Mouse (Mus musculus): ENCODE measurements at regions not wholly inside any gene's neighbourhood (a gene's known extent, or its start where the extent isn't known, plus 50 kb on each side); places are given as distances from the start of the nearest gene placed in this dataset.

- 84% methylated on average over 2 of the region's 2 CpGs for WGBS
- H3K27me3 ChIP-seq = no peaks in the 10 kb centered on the region
- H3K27ac ChIP-seq = no peak overlapping the region
- H3K4me3 ChIP-seq (replicated peaks) = no peak overlapping the region
- H3K9ac ChIP-seq (replicated peaks) = no peak overlapping the region
- H3K4me1 ChIP-seq (replicated peaks) = no peaks in the 10 kb centered on the region
- ATAC-seq (ENCODE audit: insufficient number of reproducible peaks, insufficient read depth, low FRiP score, low TSS enrichment, low read depth) = no peak
- no peaks in the 10 kb centered on the region for H3K36me3 ChIP-seq
- H3K4me2 ChIP-seq = no peak overlapping the region
- H3K9me3 ChIP-seq = no peaks in the 10 kb centered on the region
Measured at GRCm38 (mm10) chr12:70614686-70615085, 161.8 kb downstream of the Tmx1 start.

- H3K4me3 ChIP-seq (replicated peaks) = no peak overlapping the region
- no peak for ATAC-seq (ENCODE audit: insufficient number of reproducible peaks, insufficient read depth, low FRiP score, low TSS enrichment, low read depth)
- no peak overlapping the region for H3K4me2 ChIP-seq
- no peaks in the 10 kb centered on the region for H3K9me3 ChIP-seq
- H3K9ac ChIP-seq (replicated peaks) = no peak overlapping the region
- H3K27me3 ChIP-seq = no peaks in the 10 kb centered on the region
- H3K36me3 ChIP-seq = no peaks in the 10 kb centered on the region
- H3K4me1 ChIP-seq (replicated peaks) = no peaks in the 10 kb centered on the region
- no peak overlapping the region for H3K27ac ChIP-seq
- WGBS = 94% methylated on average over 9 of the region's 9 CpGs
Measured at GRCm38 (mm10) chr12:70615123-70615522, 162.2 kb downstream of the Tmx1 start.

GRCm38 (mm10) chr12:70616049-70616448 is 163.2 kb downstream of the Tmx1 start:
- H3K27me3 ChIP-seq = no peaks in the 10 kb centered on the region
- H3K4me3 ChIP-seq (replicated peaks) = no peak overlapping the region
- no peak overlapping the region for H3K4me2 ChIP-seq
- no peak for ATAC-seq (ENCODE audit: insufficient number of reproducible peaks, insufficient read depth, low FRiP score, low TSS enrichment, low read depth)
- no peaks in the 10 kb centered on the region for H3K9me3 ChIP-seq
- no peaks in the 10 kb centered on the region for H3K36me3 ChIP-seq
- no peak overlapping the region for H3K9ac ChIP-seq (replicated peaks)
- no peak overlapping the region for H3K27ac ChIP-seq
- H3K4me1 ChIP-seq (replicated peaks) = no peaks in the 10 kb centered on the region
- WGBS = 85% methylated on average over 4 of the region's 4 CpGs

GRCm38 (mm10) chr12:70616487-70616886 is 163.6 kb downstream of the Tmx1 start:
- Histone ChIP-seq H3K9me3 (no peaks in the 10 kb centered on the region), H3K27me3 (no peaks in the 10 kb centered on the region), H3K4me3 (replicated peaks) (no peak overlapping the region), H3K36me3 (no peaks in the 10 kb centered on the region), H3K4me1 (replicated peaks) (no peaks in the 10 kb centered on the region), H3K4me2 (no peak overlapping the region), H3K9ac (replicated peaks) (no peak overlapping the region), H3K27ac (no peak overlapping the region)
- WGBS = 46% methylated on average over 4 of the region's 4 CpGs
- ATAC-seq (ENCODE audit: insufficient number of reproducible peaks, insufficient read depth, low FRiP score, low TSS enrichment, low read depth) = no peak

- Histone ChIP-seq H3K9ac (replicated peaks) (no peak overlapping the region), H3K36me3 (no peaks in the 10 kb centered on the region), H3K27ac (no peak overlapping the region), H3K4me2 (no peak overlapping the region), H3K9me3 (no peaks in the 10 kb centered on the region), H3K4me3 (replicated peaks) (no peak overlapping the region), H3K4me1 (replicated peaks) (0 out of 2 replicates have a peak, but pooled peaks cover 2% of the 10 kb centered on the region), H3K27me3 (no peaks in the 10 kb centered on the region)
- 81% methylated on average over 1 of the region's 1 CpGs for WGBS
- no peak for ATAC-seq (ENCODE audit: insufficient number of reproducible peaks, insufficient read depth, low FRiP score, low TSS enrichment, low read depth)
Measured at GRCm38 (mm10) chr12:70617024-70617423, 164.1 kb downstream of the Tmx1 start.

GRCm38 (mm10) chr12:70617979-70618378 is 165.1 kb downstream of the Tmx1 start:
- Histone ChIP-seq H3K27ac (no peak overlapping the region), H3K4me1 (replicated peaks) (peaks cover 11% of the 10 kb centered on the region), H3K4me2 (no peak overlapping the region), H3K36me3 (no peaks in the 10 kb centered on the region), H3K4me3 (replicated peaks) (no peak overlapping the region), H3K9ac (replicated peaks) (no peak overlapping the region), H3K9me3 (no peaks in the 10 kb centered on the region), H3K27me3 (no peaks in the 10 kb centered on the region)
- ATAC-seq (ENCODE audit: insufficient number of reproducible peaks, insufficient read depth, low FRiP score, low TSS enrichment, low read depth) = no peak
- WGBS = 89% methylated on average over 3 of the region's 3 CpGs

- H3K9me3 ChIP-seq = no peaks in the 10 kb centered on the region
- peaks cover 16% of the 10 kb centered on the region for H3K4me1 ChIP-seq (replicated peaks)
- WGBS = 92% methylated on average over 2 of the region's 2 CpGs
- H3K9ac ChIP-seq (replicated peaks) = no peak overlapping the region
- H3K27me3 ChIP-seq = no peaks in the 10 kb centered on the region
- H3K27ac ChIP-seq = no peak overlapping the region
- H3K36me3 ChIP-seq = no peaks in the 10 kb centered on the region
- H3K4me2 ChIP-seq = no peak overlapping the region
- no peak overlapping the region for H3K4me3 ChIP-seq (replicated peaks)
- ATAC-seq (ENCODE audit: insufficient number of reproducible peaks, insufficient read depth, low FRiP score, low TSS enrichment, low read depth) = no peak
Measured at GRCm38 (mm10) chr12:70619436-70619835, 166.5 kb downstream of the Tmx1 start.

- ATAC-seq (ENCODE audit: insufficient number of reproducible peaks, insufficient read depth, low FRiP score, low TSS enrichment, low read depth) = no peak
Measured at GRCm38 (mm10) chr12:70622019-70622418, 169.1 kb downstream of the Tmx1 start.

GRCm38 (mm10) chr12:70624298-70624980 is 171.5 kb downstream of the Tmx1 start:
- no peak overlapping the region for H3K4me3 ChIP-seq (replicated peaks)

More at GRCm38 (mm10) chr12:70622019-70622418, 169.1 kb downstream of the Tmx1 start:
- Histone ChIP-seq H3K4me1 (replicated peaks) (peaks cover 16% of the 10 kb centered on the region), H3K27ac (no peak overlapping the region), H3K4me3 (replicated peaks) (no peak overlapping the region), H3K36me3 (no peaks in the 10 kb centered on the region), H3K4me2 (no peak overlapping the region), H3K27me3 (no peaks in the 10 kb centered on the region), H3K9ac (replicated peaks) (no peak overlapping the region), H3K9me3 (no peaks in the 10 kb centered on the region)
- 64% methylated on average over 4 of the region's 4 CpGs for WGBS

GRCm38 (mm10) chr12:70627638-70628037 is 174.7 kb downstream of the Tmx1 start:
- no peak overlapping the region for H3K27ac ChIP-seq
- H3K4me2 ChIP-seq = no peak overlapping the region
- ATAC-seq (ENCODE audit: insufficient number of reproducible peaks, insufficient read depth, low FRiP score, low TSS enrichment, low read depth) = no peak
- peaks cover 25% of the 10 kb centered on the region for H3K4me1 ChIP-seq (replicated peaks)
- H3K9ac ChIP-seq (replicated peaks) = no peak overlapping the region
- H3K4me3 ChIP-seq (replicated peaks) = no peak overlapping the region
- no peaks in the 10 kb centered on the region for H3K36me3 ChIP-seq
- H3K9me3 ChIP-seq = no peaks in the 10 kb centered on the region
- 52% methylated on average over 7 of the region's 7 CpGs for WGBS
- peaks cover 11% of the 10 kb centered on the region; the same call in 1 of the 2 replicates for H3K27me3 ChIP-seq

More at GRCm38 (mm10) chr12:70624298-70624980, 171.5 kb downstream of the Tmx1 start:
- WGBS = 78% methylated on average over 9 of the region's 9 CpGs
- Histone ChIP-seq H3K4me2 (no peak overlapping the region), H3K4me1 (replicated peaks) (peaks cover 33% of the 10 kb centered on the region), H3K9ac (replicated peaks) (no peak overlapping the region), H3K36me3 (no peaks in the 10 kb centered on the region), H3K9me3 (no peaks in the 10 kb centered on the region), H3K27ac (no peak overlapping the region), H3K27me3 (0 out of 2 replicates have a peak, but pooled peaks cover 11% of the 10 kb centered on the region)
- ATAC-seq (ENCODE audit: insufficient number of reproducible peaks, insufficient read depth, low FRiP score, low TSS enrichment, low read depth) = no peak

GRCm38 (mm10) chr12:70628384-70629365 is 175.8 kb downstream of the Tmx1 start:
- Histone ChIP-seq H3K4me3 (replicated peaks) (no peak overlapping the region), H3K4me2 (no peak overlapping the region), H3K27ac (peak overlapping the region; percentile 37; the same call in 1 of the 2 replicates), H3K9me3 (no peaks in the 10 kb centered on the region), H3K36me3 (no peaks in the 10 kb centered on the region), H3K27me3 (peaks cover 11% of the 10 kb centered on the region; the same call in 1 of the 2 replicates), H3K9ac (replicated peaks) (no peak overlapping the region), H3K4me1 (replicated peaks) (peaks cover 24% of the 10 kb centered on the region)
- WGBS = 42% methylated on average over 21 of the region's 21 CpGs
- ATAC-seq (ENCODE audit: insufficient number of reproducible peaks, insufficient read depth, low FRiP score, low TSS enrichment, low read depth) = no peak
